In genomic region chr3:145719660-145720059, GRCm38 (mm10) we compare ENCODE assay signal across 17 mouse cellular contexts. TPM values are rescaled to one million over a fixed set of nuclear protein-coding genes. Genes with fewer than 3 reads are reported as not detected.
DNase-seq lines count a peak whose midpoint lies in the region; ATAC-seq and TF ChIP-seq lines count a peak whose summit lies in the region.
"Had no signal": no experiment of that assay in that cellular context is flagged by ENCODE, and none has a peak within 500 bp of the region (broad histone marks: within the 10 kb centered on the region; RNA-seq: fewer than 3 reads in every experiment).

No protein-coding gene starts in this region.

- intact Hi-C loops in heart, adult 2 months (cut with DNase I) = no loop called here

- peak overlapping the region; percentile 20; the same call in 1 of the 2 replicates for H3K27ac ChIP-seq in heart, adult 2 months
- no peak overlapping the region for H3K27ac ChIP-seq in heart, embryonic 11.5 days (ENCODE audit: low read depth, low read length)
- H3K27ac ChIP-seq in brown adipose tissue, adult 24 weeks (replicated peaks; ENCODE audit: low read depth, low read length) = peak overlapping the region; percentile 74
- H3K27ac ChIP-seq: embryonic facial prominence, embryonic 12.5 days; forebrain, embryonic 15.5 days; hindbrain, embryonic 13.5 days; hindbrain, postnatal 0 days had no signal

- H3K9me3 ChIP-seq in heart, embryonic 11.5 days (replicated peaks; ENCODE audit: control insufficient read depth, low read length) = no peaks in the 10 kb centered on the region
- H3K9me3 ChIP-seq: embryonic facial prominence, embryonic 12.5 days; forebrain, embryonic 15.5 days; heart, embryonic 12.5 days; hindbrain, embryonic 13.5 days had no signal

- TF ChIP-seq POLR2A in heart, adult 2 months (IDR thresholded peaks at IDR 0.05; ENCODE audit: insufficient read depth, low read depth, low read length) = no peak

- no peaks in the 10 kb centered on the region for H3K79me2 ChIP-seq in heart, adult 2 months (replicated peaks; ENCODE audit: control insufficient read depth, insufficient read depth, low read length)

- TF ChIP-seq CTCF in heart, adult 2 months (IDR thresholded peaks at IDR 0.05) = no peak

- no peak for ATAC-seq in heart, embryonic 11.5 days (replicated peaks; ENCODE audit: insufficient number of reproducible peaks, low FRiP score, low TSS enrichment)
- ATAC-seq: forebrain, embryonic 15.5 days; hindbrain, postnatal 0 days had no signal

- H3K9ac ChIP-seq in heart, adult 2 months (ENCODE audit: low read depth, low read length) = no peak overlapping the region
- no peak overlapping the region for H3K9ac ChIP-seq in heart, embryonic 11.5 days (ENCODE audit: low read depth, low read length)
- H3K9ac ChIP-seq: embryonic facial prominence, embryonic 12.5 days; forebrain, embryonic 15.5 days; heart, embryonic 12.5 days; hindbrain, embryonic 13.5 days had no signal

- H3K27me3 ChIP-seq in heart, adult 2 months (ENCODE audit: control insufficient read depth, insufficient read depth, low read length) = no peaks in the 10 kb centered on the region
- no peaks in the 10 kb centered on the region for H3K27me3 ChIP-seq in heart, embryonic 11.5 days (ENCODE audit: control insufficient read depth, insufficient read depth, low read length)
- H3K27me3 ChIP-seq: embryonic facial prominence, embryonic 12.5 days; forebrain, embryonic 15.5 days; heart, embryonic 12.5 days; hindbrain, embryonic 13.5 days had no signal

- no peak overlapping the region for H3K4me2 ChIP-seq in heart, embryonic 11.5 days
- H3K4me2 ChIP-seq: embryonic facial prominence, embryonic 12.5 days; forebrain, embryonic 15.5 days; heart, embryonic 12.5 days; hindbrain, embryonic 13.5 days had no signal

- peaks cover 8% of the 10 kb centered on the region; the same call in 1 of the 2 replicates for H3K36me3 ChIP-seq in heart, adult 2 months (ENCODE audit: control insufficient read depth, insufficient read depth, low read length)
- no peaks in the 10 kb centered on the region for H3K36me3 ChIP-seq in heart, embryonic 11.5 days (ENCODE audit: control insufficient read depth, insufficient read depth, low read length)
- H3K36me3 ChIP-seq: embryonic facial prominence, embryonic 12.5 days; forebrain, embryonic 15.5 days; heart, embryonic 12.5 days; hindbrain, embryonic 13.5 days had no signal

- no peak overlapping the region for H3K4me3 ChIP-seq in heart, adult 2 months
- H3K4me3 ChIP-seq in heart, embryonic 11.5 days (ENCODE audit: low read depth, low read length) = no peak overlapping the region
- no peak overlapping the region for H3K4me3 ChIP-seq in brown adipose tissue, adult 24 weeks (ENCODE audit: insufficient read depth, low read depth, low read length)
- H3K4me3 ChIP-seq: embryonic facial prominence, embryonic 12.5 days; forebrain, embryonic 15.5 days; heart, embryonic 12.5 days; hindbrain, embryonic 13.5 days had no signal

- 0 out of 2 replicates have a peak, but pooled peaks have one; percentile 42 for TF ChIP-seq EP300 in heart, adult 2 months (IDR thresholded peaks at IDR 0.05; ENCODE audit: insufficient read depth, low read depth, low read length)

- peak in 1 of 2 experiments; percentile 26 for DNase-seq in heart, adult 2 months
- peak; percentile 28 for DNase-seq in kidney, postnatal 10 days
- no peak for DNase-seq in kidney, postnatal 36 days
- DNase-seq in 3T3-L1 (ENCODE audit: low read depth, low spot score) = peak; percentile 25
- DNase-seq: adrenal gland, postnatal 10 days; cerebellum, adult 11-12 months; cerebellum, adult 9-10 months; cerebellum, postnatal 25 days; gastrocnemius, postnatal 36 days had no signal

- 24% methylated on average over 4 of the region's 4 CpGs for WGBS in heart, adult 2 months
- WGBS in heart, embryonic 11.5 days (ENCODE audit: insufficient replicate concordance) = 77% methylated on average over 4 of the region's 4 CpGs

- peaks cover 1% of the 10 kb centered on the region; the same call in 1 of the 2 replicates for H3K4me1 ChIP-seq in heart, adult 2 months (ENCODE audit: control insufficient read depth, insufficient read depth, low read length)
- H3K4me1 ChIP-seq in heart, embryonic 11.5 days (ENCODE audit: control insufficient read depth, insufficient read depth, low read length) = no peaks in the 10 kb centered on the region
- peaks cover 4% of the 10 kb centered on the region; the same call in 1 of the 2 replicates for H3K4me1 ChIP-seq in brown adipose tissue, adult 24 weeks (ENCODE audit: control insufficient read depth, insufficient read depth, insufficient read length, low read length)
- H3K4me1 ChIP-seq: embryonic facial prominence, embryonic 12.5 days; forebrain, embryonic 15.5 days; heart, embryonic 12.5 days; hindbrain, embryonic 13.5 days had no signal

RNA-seq across cellular contexts. Expression of gene Ddah1, which starts 38.8 kb away (rescaled TPM):
- 1 to 10 TPM; 5.4 to 5.9 TPM for total RNA-seq in heart, adult 2 months (2021)
- polyA plus RNA-seq in heart, adult 2 months (2012; rRNA removed) = 4.5 and 15.8 TPM in 2 replicates
- 42.4 and 44.6 TPM in 2 replicates for polyA plus RNA-seq in heart, embryonic 11.5 days (2014; fragmentation: Nextera tagmentation; extraction: Ambion mirVana)
- polyA plus RNA-seq in brown adipose tissue, adult 24 weeks (2012; ENCODE audit: insufficient read depth, insufficient read length, missing spikeins) = 0.59 and 1.3 TPM in 2 replicates
- total RNA-seq: hematopoietic stem cell, adult 5-6 weeks had no signal

Comparison
In these comparisons a context has a peak if more than half of its experiments do, and no peak if none do; other contexts are left out.
1. DNase-seq: peak in kidney, postnatal 10 days (single experiment) and 3T3-L1 (single experiment); none in kidney, postnatal 36 days (0 of 2).